Mouse (Mus musculus) kidney, postnatal 14 days (tissue): ENCODE results near the gene Src.
"Not testable (repeated sequence)": the region's sequence is repeated elsewhere in the genome, so short reads cannot be mapped to it uniquely, and the experiment has no call there.

Source experiments
- DNase-seq: peaks from one replicate; pipeline ENCODE4 v3.0.0; 2022; ENCODE audit warnings: mixed read lengths

Gene Src

GRCm38 (mm10) chr2:157482729-157483128 lies 64.5 kb downstream of the Src start:
- DNase-seq, result no peak

- not testable (repeated sequence) for DNase-seq
These were observed 68.3 kb downstream of the Src start for GRCm38 (mm10) chr2:157486559-157486958.

- no peak for DNase-seq
These were observed 68.9 kb downstream of the Src start for GRCm38 (mm10) chr2:157486981-157487656.

GRCm38 (mm10) chr2:157487733-157488175 lies 69.5 kb downstream of the Src start:
- DNase-seq, result no peak

GRCm38 (mm10) chr2:157493240-157493639 lies 75.0 kb downstream of the Src start:
- DNase-seq, result no peak

- no peak for DNase-seq
These were observed 80.3 kb downstream of the Src start for GRCm38 (mm10) chr2:157498529-157498928.

GRCm38 (mm10) chr2:157500364-157500763 lies 82.1 kb downstream of the Src start:
- DNase-seq, result no peak

- no peak for DNase-seq
These were observed 83.1 kb downstream of the Src start for GRCm38 (mm10) chr2:157501324-157501723.

GRCm38 (mm10) chr2:157506779-157507178 lies 88.5 kb downstream of the Src start:
- DNase-seq, result no peak

- peak; percentile 47 for DNase-seq
These were observed 90.9 kb downstream of the Src start for GRCm38 (mm10) chr2:157509182-157509581.

- no peak for DNase-seq
These were observed 91.8 kb downstream of the Src start for GRCm38 (mm10) chr2:157510031-157510430.

GRCm38 (mm10) chr2:157512859-157513258 lies 94.6 kb downstream of the Src start:
- no peak for DNase-seq

GRCm38 (mm10) chr2:157513737-157514208 lies 95.5 kb downstream of the Src start:
- no peak for DNase-seq

GRCm38 (mm10) chr2:157514353-157514752 lies 96.1 kb downstream of the Src start:
- no peak for DNase-seq

GRCm38 (mm10) chr2:157517526-157517925 lies 99.3 kb downstream of the Src start:
- no peak for DNase-seq

GRCm38 (mm10) chr2:157518451-157518850 lies 100.2 kb downstream of the Src start:
- DNase-seq, result no peak

- no peak for DNase-seq
These were observed 101.2 kb downstream of the Src start for GRCm38 (mm10) chr2:157519452-157519851.

GRCm38 (mm10) chr2:157520496-157520895 lies 102.3 kb downstream of the Src start:
- no peak for DNase-seq
